Mouse (Mus musculus) lung, postnatal 0 days (tissue): ENCODE data around the gene Cst9. TPM values are rescaled to one million over a fixed set of nuclear protein-coding genes. Genes with fewer than 3 reads are reported as not detected.

Experiments used
- ATAC-seq: fragments of 200-750 bp; cut with Nextera tagmentation; 2 replicates; pipeline ENCODE4 v1.8.0; 2017; ENCODE audit warnings: moderate library complexity
- DNase-seq: peaks from one replicate; pipeline ENCODE4 v3.0.0-alpha.2; 2016; ENCODE audit warnings: low spot score
- H3K27ac ChIP-seq: fragments of 300-500 bp; sonication (generic); 2 replicates; pipeline ENCODE4 v1.5.1; 2014; ENCODE audit warnings: antibody characterized with exemption, mild to moderate bottlenecking, low read length, mixed read lengths
- H3K27me3 ChIP-seq: fragments of 300-500 bp; sonication (generic); replicated peaks from 2 replicates; pipeline ENCODE4 v1.6.1; 2014; ENCODE audit warnings: low read length, mixed read lengths; ENCODE audit not compliant: insufficient read depth
- H3K36me3 ChIP-seq: fragments of 300-500 bp; sonication (generic); 2 replicates; pipeline ENCODE4 v1.6.1; 2014; ENCODE audit warnings: low read length, mixed read lengths; ENCODE audit not compliant: insufficient read depth
- H3K4me1 ChIP-seq: fragments of 300-500 bp; sonication (generic); 2 replicates; pipeline ENCODE4 v1.6.1; 2014; ENCODE audit warnings: antibody characterized with exemption, low read depth, low read length, mixed read lengths; ENCODE audit not compliant: insufficient read depth
- H3K4me2 ChIP-seq: fragments of 300-500 bp; sonication (generic); replicated peaks from 2 replicates; pipeline ENCODE4 v1.6.1; 2014; ENCODE audit warnings: low read depth, mild to moderate bottlenecking, low read length, moderate library complexity, mixed read lengths
- H3K4me3 ChIP-seq: fragments of 300-500 bp; sonication (generic); 2 replicates; pipeline ENCODE4 v1.5.1; 2014; ENCODE audit warnings: low read depth, low read length
- H3K9ac ChIP-seq: fragments of 300-500 bp; sonication (generic); replicated peaks from 2 replicates; pipeline ENCODE4 v1.6.1; 2014; ENCODE audit warnings: low read depth, mild to moderate bottlenecking
- H3K9me3 ChIP-seq: fragments of 300-500 bp; sonication (generic); 2 replicates; pipeline ENCODE4 v1.6.1; 2016; ENCODE audit warnings: low read length, mixed read lengths
- CTCF ChIP-seq: IDR thresholded peaks from 2 replicates; pipeline ENCODE4 v1.5.1; 2016; ENCODE audit warnings: antibody characterized with exemption, mild to moderate bottlenecking
- EP300 ChIP-seq: IDR thresholded peaks from 2 replicates; pipeline ENCODE4 v1.6.1; 2016; ENCODE audit warnings: antibody characterized with exemption, mild to moderate bottlenecking, control low read depth
- WGBS: fragments of 180-500 bp; shearing (Covaris S2); extraction: QIAGEN DNeasy Blood & Tissue Kit; methylation state at CpG from one replicate; pipeline ENCODE4 v1.1.7; 2014; 5-methylcytosine and 5-hydroxymethylcytosine counted together
- polyA plus RNA-seq: library from polyadenylated mRNA; unstranded; fragments of >200 nt; fragmentation: Nextera tagmentation; extraction: Ambion mirVana; gene quantifications from 2 replicates; pipeline ENCODE4 v1.2.1, GENCODE M21; 2015

The Cst9 gene
- polyA plus RNA-seq, 1 experiment from 2014 or later = 2.5 TPM

DNA sequence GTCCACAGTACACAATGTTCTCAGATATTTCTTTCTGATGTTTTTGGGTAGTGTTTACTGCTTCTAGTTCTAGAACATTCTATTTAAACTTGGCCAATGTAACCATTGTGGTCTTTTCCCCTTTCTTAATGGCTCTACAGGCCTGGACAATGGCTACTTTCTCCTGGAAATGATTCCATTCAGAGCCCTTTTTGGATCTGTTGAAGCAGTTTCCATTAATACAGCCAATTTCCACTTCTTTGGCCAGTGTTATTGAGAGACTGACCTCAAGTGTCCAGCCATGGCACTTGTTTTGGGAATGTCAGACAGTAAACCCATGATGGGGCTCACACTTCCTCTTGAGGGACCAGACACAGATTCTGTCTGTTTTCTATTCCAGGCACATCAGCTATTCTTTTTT, 26.7 kb downstream of the Cst9 start:
- DNase-seq (no peak), ATAC-seq (no peak)
- H3K4me2 ChIP-seq = no peak overlapping the region
- no peak overlapping the region for H3K4me3 ChIP-seq
- H3K36me3 ChIP-seq = no peaks in the 10 kb centered on the region
- H3K9ac ChIP-seq = no peak overlapping the region
- no peaks in the 10 kb centered on the region for H3K27me3 ChIP-seq
- TF ChIP-seq EP300 (0 out of 2 replicates have a peak, but pooled peaks have one; percentile 15), CTCF (no peak)
- no peak overlapping the region for H3K27ac ChIP-seq
- H3K4me1 ChIP-seq = no peaks in the 10 kb centered on the region
- H3K9me3 ChIP-seq = no peaks in the 10 kb centered on the region

DNA sequence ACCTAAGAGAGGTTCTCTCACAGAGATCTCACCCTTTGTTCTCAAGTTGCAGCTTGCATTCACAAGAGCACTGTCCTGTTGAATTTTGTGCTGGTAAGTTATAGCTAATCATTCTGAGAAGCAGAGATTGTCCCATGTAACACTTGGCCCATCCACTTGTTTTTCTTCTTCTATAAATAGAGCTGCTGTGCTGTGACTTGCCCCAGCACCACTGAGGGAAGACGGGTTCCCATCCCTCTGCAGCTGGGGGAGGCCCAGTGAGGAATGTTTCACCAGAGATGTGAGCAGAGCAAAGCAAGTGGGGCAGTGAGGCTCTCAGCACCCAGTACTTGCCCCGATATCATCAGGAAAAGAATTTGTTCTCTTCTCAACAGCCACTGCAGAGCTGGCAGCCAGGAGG, 30.0 kb downstream of the Cst9 start, which contains the start of gene 9230104L09Rik:
TSS of gene 9230104L09Rik (minus strand) at position 73 of the 400 bp plus-strand sequence.
- no peak within 1 kb of the TSS for H3K27ac ChIP-seq
- ATAC-seq (peak; percentile 55), DNase-seq (no peak)
- no peak within 1 kb of the TSS for H3K4me3 ChIP-seq
- H3K9me3 ChIP-seq = no peaks in the 10 kb centered on the region
- TF ChIP-seq EP300 (no peak), CTCF (no peak)
- no peaks in the 10 kb centered on the region for H3K27me3 ChIP-seq
- H3K36me3 ChIP-seq = no peaks in the 10 kb centered on the region
- H3K4me1 ChIP-seq = no peaks in the 10 kb centered on the region
- no peak within 1 kb of the TSS for H3K9ac ChIP-seq
- WGBS = 13% methylated on average over 2 of the region's 2 CpGs
- H3K4me2 ChIP-seq = no peak within 1 kb of the TSS

DNA sequence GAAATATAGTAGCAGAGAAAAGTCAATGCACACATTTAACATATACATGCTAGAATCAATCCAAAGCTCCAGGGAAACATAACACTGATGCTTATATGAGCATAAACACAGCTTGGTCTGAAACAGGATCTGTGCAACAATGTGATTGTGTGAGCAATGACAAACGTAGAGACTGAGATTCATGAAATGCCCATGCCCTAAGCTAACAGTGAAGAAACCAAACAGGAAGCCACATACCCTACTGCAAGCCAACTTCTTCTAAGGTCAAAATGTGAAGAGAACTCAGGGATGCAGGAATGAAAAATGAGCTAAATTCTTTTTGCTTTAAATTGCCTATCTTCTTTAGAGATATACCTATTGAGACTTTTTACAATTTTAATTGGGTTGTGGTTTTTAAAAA, 34.0 kb downstream of the Cst9 start:
- peaks cover 4% of the 10 kb centered on the region; the same call in 1 of the 2 replicates for H3K36me3 ChIP-seq
- H3K4me1 ChIP-seq = peaks cover 13% of the 10 kb centered on the region; the same call in 1 of the 2 replicates
- H3K9ac ChIP-seq = no peak overlapping the region
- 43% methylated on average over 1 of the region's 1 CpGs for WGBS
- H3K27ac ChIP-seq = no peak overlapping the region
- ATAC-seq = no peak
- TF ChIP-seq EP300 (no peak), CTCF (no peak)
- H3K9me3 ChIP-seq = no peaks in the 10 kb centered on the region
- no peaks in the 10 kb centered on the region for H3K27me3 ChIP-seq
- no peak for DNase-seq
- H3K4me2 ChIP-seq = no peak overlapping the region
- H3K4me3 ChIP-seq = no peak overlapping the region

DNA sequence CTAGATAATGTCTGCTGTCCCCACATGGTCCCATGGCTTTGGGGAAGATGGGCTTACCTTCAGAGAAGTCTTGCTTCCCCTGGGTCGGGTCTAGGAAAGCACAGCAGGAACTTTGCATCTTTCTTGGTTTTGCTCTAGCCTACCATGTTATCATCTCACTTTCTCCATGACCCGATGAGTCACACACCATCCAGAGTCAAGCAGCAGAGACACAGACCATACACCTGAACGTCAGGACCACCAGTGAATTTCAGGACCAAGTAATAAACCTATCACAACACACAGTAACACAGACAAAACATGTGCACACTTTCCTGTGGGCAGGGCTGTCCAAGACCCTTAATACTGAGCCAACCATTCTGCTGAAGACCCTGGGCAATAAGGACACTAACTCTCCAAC, 35.6 kb downstream of the Cst9 start:
- no peak overlapping the region for H3K9ac ChIP-seq
- no peak overlapping the region for H3K4me3 ChIP-seq
- ATAC-seq = no peak
- H3K4me2 ChIP-seq = no peak overlapping the region
- peaks cover 4% of the 10 kb centered on the region; the same call in 1 of the 2 replicates for H3K36me3 ChIP-seq
- no peak for TF ChIP-seq CTCF
- TF ChIP-seq EP300 = no peak
- peak; percentile 3 for DNase-seq
- H3K27me3 ChIP-seq = no peaks in the 10 kb centered on the region
- no peaks in the 10 kb centered on the region for H3K9me3 ChIP-seq
- peaks cover 19% of the 10 kb centered on the region; the same call in 1 of the 2 replicates for H3K4me1 ChIP-seq
- WGBS = 87% methylated on average over 3 of the region's 3 CpGs
- no peak overlapping the region for H3K27ac ChIP-seq

DNA sequence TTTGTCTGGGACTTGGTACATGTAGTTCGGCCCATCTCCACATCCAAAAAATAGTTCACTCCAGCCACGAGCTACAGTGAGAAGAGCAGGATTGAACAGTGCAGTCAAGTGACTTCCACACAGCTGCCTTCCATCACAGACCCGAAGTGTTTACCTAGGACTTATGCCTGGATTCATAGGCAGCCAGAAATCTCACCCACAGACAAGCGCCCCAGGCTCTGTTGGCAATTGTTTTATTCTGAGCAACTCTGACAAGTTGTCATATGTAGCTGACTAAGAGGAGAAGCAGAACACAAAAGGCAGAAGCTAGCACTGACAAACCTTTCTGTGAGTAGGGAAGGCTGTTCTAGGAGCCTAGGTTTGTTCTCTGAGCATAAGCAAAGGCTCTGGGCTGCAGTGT, 37.9 kb downstream of the Cst9 start:
- no peak for ATAC-seq
- Histone ChIP-seq H3K4me2 (peak overlapping the region; percentile 89), H3K4me3 (peak overlapping the region; percentile 91; the same call in 1 of the 2 replicates), H3K27ac (0 out of 2 replicates have a peak overlapping the region, but pooled peaks have one; percentile 14), H3K9ac (no peak overlapping the region), H3K4me1 (peaks cover 22% of the 10 kb centered on the region; the same call in 1 of the 2 replicates), H3K36me3 (peaks cover 4% of the 10 kb centered on the region; the same call in 1 of the 2 replicates), H3K9me3 (no peaks in the 10 kb centered on the region), H3K27me3 (no peaks in the 10 kb centered on the region)
- DNase-seq = no peak
- TF ChIP-seq EP300 (no peak), CTCF (no peak)
- 27% methylated on average over 4 of the region's 4 CpGs for WGBS

DNA sequence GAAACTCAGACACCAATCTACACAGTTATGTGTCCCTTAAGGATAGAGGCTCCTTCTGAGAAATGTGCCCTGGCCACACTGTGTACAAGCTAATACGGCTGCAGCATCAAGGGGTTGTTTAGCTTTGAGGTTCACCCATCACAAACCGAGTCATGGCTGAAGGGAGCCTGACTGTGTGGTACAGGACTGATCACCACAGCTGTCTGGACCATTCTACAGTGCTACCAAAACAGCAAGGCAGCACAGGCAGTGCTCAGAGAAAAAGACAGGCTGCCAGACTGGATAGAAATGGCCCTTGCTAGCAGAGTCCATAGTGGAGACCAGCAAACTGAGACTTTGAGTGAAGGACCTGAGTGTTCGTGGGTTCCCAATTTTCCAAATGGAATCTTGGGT, 39.3 kb downstream of the Cst9 start:
- ATAC-seq = no peak
- H3K36me3 ChIP-seq = peaks cover 4% of the 10 kb centered on the region; the same call in 1 of the 2 replicates
- DNase-seq = no peak
- WGBS = 12% methylated on average over 3 of the region's 3 CpGs
- no peak for TF ChIP-seq CTCF
- TF ChIP-seq EP300 = no peak
- H3K4me2 ChIP-seq = peak overlapping the region; percentile 89
- no peaks in the 10 kb centered on the region for H3K27me3 ChIP-seq
- peak overlapping the region; percentile 80; the same call in 1 of the 2 replicates for H3K9ac ChIP-seq
- H3K9me3 ChIP-seq = no peaks in the 10 kb centered on the region
- peak overlapping the region; percentile 94; the same call in 1 of the 2 replicates for H3K27ac ChIP-seq
- peaks cover 22% of the 10 kb centered on the region; the same call in 1 of the 2 replicates for H3K4me1 ChIP-seq
- H3K4me3 ChIP-seq = peak overlapping the region; percentile 91
